Mouse (Mus musculus) erythroblast, embryonic 14.5 days (primary cell): Measurements from ENCODE around the gene Dlgap1.

Experiments
- GATA1 ChIP-seq: IDR thresholded peaks from 2 replicates; pipeline ENCODE4 v1.6.1; 2012; ENCODE audit warnings: low read length, inconsistent platforms, mixed read lengths
- TAL1 ChIP-seq: IDR thresholded peaks from 3 replicates; pipeline ENCODE4 v1.6.1; 2012; ENCODE audit warnings: low read length, inconsistent platforms, mixed read lengths

DNA sequence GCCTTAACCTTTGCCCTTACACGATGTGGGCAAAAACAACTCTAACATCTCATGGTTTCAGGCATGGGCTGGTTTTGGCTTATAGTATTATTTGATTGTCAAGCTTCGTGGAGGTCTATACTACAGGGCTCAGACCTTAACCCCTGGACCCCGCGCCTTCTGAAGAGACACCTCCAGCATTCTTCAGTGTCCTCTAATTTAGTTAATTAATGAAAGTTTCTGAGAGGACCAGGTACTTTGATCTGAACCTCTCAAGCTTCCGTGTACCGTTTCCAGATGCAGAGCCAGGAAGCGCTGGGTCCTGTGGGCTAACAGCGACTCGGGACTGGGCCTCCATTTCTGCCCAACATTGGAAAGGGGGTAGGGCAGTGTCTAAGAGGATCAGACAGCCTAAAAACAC is 785.2 kb downstream of the Dlgap1 start:
- TF ChIP-seq GATA1 = no peak
- TF ChIP-seq TAL1 = no peak
